Comparison of ENCODE assay signal across 21 mouse cellular contexts in the genomic region with DNA sequence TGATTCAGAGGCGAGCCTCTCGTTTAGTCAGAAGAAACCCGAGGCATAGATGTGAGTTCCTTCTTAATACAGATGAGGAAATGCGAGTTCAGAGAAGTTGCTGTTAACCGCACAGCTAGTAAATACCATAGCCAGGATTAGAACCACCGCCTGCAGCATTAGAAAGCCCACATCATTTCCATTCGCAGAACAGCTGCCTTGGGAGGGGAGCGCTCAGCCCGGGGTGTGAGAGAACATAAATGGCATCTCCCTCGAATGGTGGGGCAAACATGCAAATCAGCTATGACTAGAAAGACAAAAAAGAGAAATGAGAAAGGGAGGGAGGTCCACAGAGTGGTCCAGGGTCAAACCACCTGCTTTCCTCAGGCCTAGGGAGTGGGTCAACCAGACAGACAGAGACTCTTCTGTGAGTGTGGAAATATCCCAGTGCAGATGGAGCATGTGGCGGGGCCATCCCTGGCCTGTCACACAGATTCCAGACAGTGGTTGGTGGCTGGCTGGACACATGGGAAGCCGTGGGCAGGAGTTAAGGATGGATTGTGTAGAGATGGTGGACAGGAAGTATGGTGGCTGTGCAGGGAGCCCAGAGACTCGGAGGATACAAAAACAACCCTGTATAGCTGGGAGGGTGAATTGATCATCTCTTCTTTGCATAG. TPM values are rescaled to one million over a fixed set of nuclear protein-coding genes. Genes with fewer than 3 reads are reported as not detected.
DNase-seq lines count a peak whose midpoint lies in the region; ATAC-seq and TF ChIP-seq lines count a peak whose summit lies in the region.
"Had no signal": no experiment of that assay in that cellular context is flagged by ENCODE, and none has a peak within 500 bp of the region (broad histone marks: within the 10 kb centered on the region; RNA-seq: fewer than 3 reads in every experiment).

No protein-coding gene starts in this region.

- H3K4me2 ChIP-seq in CH12.LX (ENCODE audit: insufficient read depth, low read depth, poor library complexity, severe bottlenecking): peak overlapping the region; percentile 88
- no peak overlapping the region for H3K4me2 ChIP-seq in forebrain, embryonic 15.5 days (replicated peaks)
- H3K4me2 ChIP-seq: embryonic facial prominence, embryonic 13.5 days; liver, embryonic 12.5 days; lung, embryonic 15.5 days; stomach, embryonic 15.5 days had no signal

- no peaks in the 10 kb centered on the region for H3K79me2 ChIP-seq in CH12.LX (replicated peaks; ENCODE audit: control insufficient read depth, extremely low read depth, insufficient read depth, poor library complexity, severe bottlenecking)

- peaks cover 36 to 66% of the 10 kb centered on the region in 2 experiments for H3K4me1 ChIP-seq in CH12.LX (ENCODE audit: control insufficient read depth in 1 of 2, insufficient read depth in 2 of 2)
- H3K4me1 ChIP-seq in spleen, adult 2 months (ENCODE audit: control insufficient read depth, insufficient read depth, insufficient read length): peaks cover 21% of the 10 kb centered on the region; the same call in 1 of the 2 replicates
- no peaks in the 10 kb centered on the region; the same call in 1 of the 2 replicates for H3K4me1 ChIP-seq in forebrain, embryonic 15.5 days
- H3K4me1 ChIP-seq: lung, embryonic 15.5 days; stomach, embryonic 15.5 days had no signal

- peak overlapping the region; percentile 50; the same call in 1 of the 2 replicates for H3K9ac ChIP-seq in CH12.LX (ENCODE audit: insufficient read depth, low read depth)
- H3K9ac ChIP-seq in forebrain, embryonic 15.5 days (replicated peaks): no peak overlapping the region
- H3K9ac ChIP-seq: embryonic facial prominence, embryonic 13.5 days; liver, embryonic 12.5 days; lung, embryonic 15.5 days; stomach, embryonic 15.5 days had no signal

- H3K27ac ChIP-seq in CH12.LX (ENCODE audit: insufficient read depth, low read depth): peak overlapping the region; percentile 100
- peak overlapping the region; percentile 92 for H3K27ac ChIP-seq in spleen, adult 2 months (ENCODE audit: insufficient read depth, low read length)
- no peak overlapping the region for H3K27ac ChIP-seq in forebrain, embryonic 15.5 days (replicated peaks)
- H3K27ac ChIP-seq: embryonic facial prominence, embryonic 13.5 days; hindbrain, embryonic 10.5 days; liver, embryonic 12.5 days; lung, embryonic 15.5 days; stomach, embryonic 15.5 days had no signal

- in situ Hi-C loops in CH12.LX (cut with MboI; ENCODE audit: low pct_ligation_motif_present, low pct_unique_long_range_greater_than_20kb, low sequenced_read_pairs): loop anchor here (5.0 kb wide), 1 partner anchor 36 kb away; no protein-coding TSS in a partner anchor

- peak; percentile 96 for TF ChIP-seq EP300 in CH12.LX (IDR thresholded peaks at IDR 0.05; ENCODE audit: low read length)

- ATAC-seq in CD4-positive, CD25-positive, alpha-beta regulatory T cell, adult 4 months: no peak
- ATAC-seq in megakaryocyte progenitor cell, adult 5-6 weeks (replicated peaks; ENCODE audit: poor library complexity): peak; percentile 51
- ATAC-seq in forebrain, embryonic 15.5 days (replicated peaks): no peak
- ATAC-seq: forebrain, embryonic 14.5 days; inflammation-experienced regulatory T-cells, adult 6 months; liver, embryonic 12.5 days had no signal

- dilution Hi-C loops in CH12.LX (cut with MboI; ENCODE audit: extremely low pct_ligation_motif_present, extremely low pct_unique_long_range_greater_than_20kb, low sequenced_read_pairs): no loop called here

- WGBS in spleen, adult 2 months: 24% methylated on average over 13 of the region's 13 CpGs
- 84% methylated on average over 13 of the region's 13 CpGs for WGBS in forebrain, embryonic 15.5 days

- H3K4me3 ChIP-seq in CH12.LX (replicated peaks in 1 of 3; ENCODE audit: low read depth in 2 of 3, low read length in 2 of 3, poor library complexity in 1 of 3): no peak overlapping the region
- H3K4me3 ChIP-seq in spleen, adult 2 months (ENCODE audit: extremely low read depth, insufficient read depth, insufficient read length): no peak overlapping the region
- no peak overlapping the region for H3K4me3 ChIP-seq in forebrain, embryonic 15.5 days
- H3K4me3 ChIP-seq: embryonic facial prominence, embryonic 13.5 days; hindbrain, embryonic 10.5 days; liver, embryonic 12.5 days; lung, embryonic 15.5 days; stomach, embryonic 15.5 days had no signal

- H3K27me3 ChIP-seq in CH12.LX (replicated peaks): no peaks in the 10 kb centered on the region
- no peaks in the 10 kb centered on the region for H3K27me3 ChIP-seq in spleen, adult 2 months (ENCODE audit: control insufficient read depth, insufficient read depth, low read length)
- no peaks in the 10 kb centered on the region for H3K27me3 ChIP-seq in forebrain, embryonic 15.5 days
- H3K27me3 ChIP-seq: embryonic facial prominence, embryonic 13.5 days; liver, embryonic 12.5 days; lung, embryonic 15.5 days; stomach, embryonic 15.5 days had no signal

- no peak for TF ChIP-seq CTCF in CH12.LX (conservative IDR thresholded peaks at IDR 0.05 in 1 of 2, IDR thresholded peaks at IDR 0.05 in 1 of 2; ENCODE audit: low read depth in 2 of 2, low read length in 2 of 2)
- no peak for TF ChIP-seq CTCF in spleen, adult 2 months (IDR thresholded peaks at IDR 0.05; ENCODE audit: extremely low read depth, insufficient read depth, insufficient read length, insufficient replicate concordance)

- H3K9me3 ChIP-seq in CH12.LX (replicated peaks; ENCODE audit: low read length): peaks cover 4% of the 10 kb centered on the region
- H3K9me3 ChIP-seq in forebrain, embryonic 15.5 days: no peaks in the 10 kb centered on the region
- H3K9me3 ChIP-seq: embryonic facial prominence, embryonic 13.5 days; hindbrain, embryonic 10.5 days; liver, embryonic 12.5 days; lung, embryonic 15.5 days; stomach, embryonic 15.5 days had no signal

- DNase-seq in CD4-positive, CD25-positive, alpha-beta regulatory T cell, adult 2 months (ENCODE audit: low read depth, low spot score): peak; percentile 9
- peak; percentile 99 for DNase-seq in CH12.LX (ENCODE audit: extremely low read depth)
- DNase-seq in spleen, adult 2 months (ENCODE audit: low read depth in 1 of 2, low spot score in 2 of 2): peak; percentile 44 to 64
- DNase-seq in cerebellum, postnatal 14 days: no peak
- no peak for DNase-seq in right cerebral cortex, postnatal 25 days
- DNase-seq: cerebellum, adult 9-11 months; gastrocnemius, postnatal 25 days; kidney, adult 8-10 months; kidney, postnatal 4 days; right cerebral cortex, adult 18-20 months had no signal

- peak; percentile 51 for TF ChIP-seq POLR2A in CH12.LX (IDR thresholded peaks at IDR 0.05; ENCODE audit: low read depth, low read length)
- no peak for TF ChIP-seq POLR2A in spleen, adult 2 months (IDR thresholded peaks at IDR 0.05; ENCODE audit: low read depth, low read length)

- no peaks in the 10 kb centered on the region for H3K36me3 ChIP-seq in CH12.LX (replicated peaks in 1 of 2; ENCODE audit: control insufficient read depth in 1 of 2, insufficient read depth in 1 of 2, low read length in 1 of 2)
- H3K36me3 ChIP-seq in spleen, adult 2 months (ENCODE audit: control insufficient read depth, insufficient read depth, low read length): no peaks in the 10 kb centered on the region
- H3K36me3 ChIP-seq in forebrain, embryonic 15.5 days: no peaks in the 10 kb centered on the region
- H3K36me3 ChIP-seq: embryonic facial prominence, embryonic 13.5 days; hindbrain, embryonic 10.5 days; liver, embryonic 12.5 days; lung, embryonic 15.5 days; stomach, embryonic 15.5 days had no signal

- TF ChIP-seq RAD21 in CH12.LX (IDR thresholded peaks at IDR 0.05; ENCODE audit: low read depth, low read length): peak; percentile 14

TF ChIP-seq in CH12.LX, 34 proteins besides CTCF, POLR2A, EP300 and RAD21 (continues in another document):
- peak; percentile 60 for TF ChIP-seq JUN (IDR thresholded peaks at IDR 0.05; ENCODE audit: insufficient read depth, low read depth, low read length)
- peak; percentile 96 for TF ChIP-seq ETS1 (conservative IDR thresholded peaks at IDR 0.05; ENCODE audit: low read depth, low read length)
- TF ChIP-seq E2F4 (IDR thresholded peaks at IDR 0.05; ENCODE audit: insufficient replicate concordance, low read depth, low read length): no peak; the same call in 1 of the 2 replicates
- no peak for TF ChIP-seq GABPA (IDR thresholded peaks at IDR 0.05; ENCODE audit: insufficient replicate concordance, low read depth, low read length)
- TF ChIP-seq CHD1 (IDR thresholded peaks at IDR 0.05; ENCODE audit: low read depth, low read length): no peak
- TF ChIP-seq MAFK (IDR thresholded peaks at IDR 0.05; ENCODE audit: insufficient replicate concordance, low read length): peak; percentile 88
- TF ChIP-seq KAT2A (IDR thresholded peaks at IDR 0.05; ENCODE audit: insufficient replicate concordance, low read length): 0 out of 2 replicates have a peak, but pooled peaks have one; percentile 25
- TF ChIP-seq MAZ (IDR thresholded peaks at IDR 0.05; ENCODE audit: low read depth, low read length): peak; percentile 96
- peak; percentile 98 for TF ChIP-seq MEF2A (IDR thresholded peaks at IDR 0.05; ENCODE audit: borderline replicate concordance, low read depth, low read length)
- TF ChIP-seq ZNF384 (IDR thresholded peaks at IDR 0.05; ENCODE audit: low read depth, low read length): peak; percentile 71
- TF ChIP-seq NRF1 (IDR thresholded peaks at IDR 0.05; ENCODE audit: low read depth, low read length): 0 out of 2 replicates have a peak, but pooled peaks have one; percentile 40
- peak; percentile 31; the same call in 1 of the 2 replicates for TF ChIP-seq SMC3 (IDR thresholded peaks at IDR 0.05; ENCODE audit: low read depth, low read length)
- no peak for TF ChIP-seq UBTF (IDR thresholded peaks at IDR 0.05; ENCODE audit: low read depth, low read length)

RNA-seq across cellular contexts. Expression of a gene that starts 28.1 kb away (rescaled TPM):
- polyA plus RNA-seq in CD4-positive, CD25-positive, alpha-beta regulatory T cell, adult 4 months (2017; shearing (Covaris generic)): under 1 TPM; 0.22 to 0.26 TPM
- total RNA-seq in CH12.LX (2012; rRNA removed): 12.6 and 19.1 TPM in 2 replicates
- total RNA-seq in CH12.LX (2014; rRNA removed): 11.9 and 12.5 TPM in 2 replicates
- 105 and 110 TPM in 2 replicates for polyA plus RNA-seq in CH12.LX (2012; ENCODE audit: insufficient read length, low read depth)
- total RNA-seq in megakaryocyte progenitor cell, adult 5-6 weeks (2015): 0.02 TPM in 1 of 2 replicates, not detected in the other
- total RNA-seq in megakaryocyte progenitor cell, adult 5-6 weeks (2017): 0.12 TPM in 1 of 2 replicates, not detected in the other
- polyA plus RNA-seq in spleen, adult 2 months (2012; rRNA removed): 5.8 and 8.1 TPM in 2 replicates
- polyA plus RNA-seq in forebrain, embryonic 15.5 days (2015; fragmentation: Nextera tagmentation; extraction: Ambion mirVana): 2.5 and 2.9 TPM in 2 replicates

RNA-seq across cellular contexts. Expression of a gene that starts 37.9 kb away (rescaled TPM):
- not detected for polyA plus RNA-seq in CD4-positive, CD25-positive, alpha-beta regulatory T cell, adult 4 months (2017; shearing (Covaris generic))
- total RNA-seq in CH12.LX (2012; rRNA removed): 0.13 and 0.17 TPM in 2 replicates
- total RNA-seq in CH12.LX (2014; rRNA removed): 0.04 and 0.08 TPM in 2 replicates
- polyA plus RNA-seq in CH12.LX (2012; ENCODE audit: insufficient read length, low read depth): 0.14 and 0.22 TPM in 2 replicates
- total RNA-seq in megakaryocyte progenitor cell, adult 5-6 weeks (2015): not detected in 2 replicates
- total RNA-seq in megakaryocyte progenitor cell, adult 5-6 weeks (2017): not detected in 2 replicates
- polyA plus RNA-seq in spleen, adult 2 months (2012; rRNA removed): 2.0 TPM in 2 replicates
- polyA plus RNA-seq in forebrain, embryonic 15.5 days (2015; fragmentation: Nextera tagmentation; extraction: Ambion mirVana): 1.9 and 2.3 TPM in 2 replicates
- total RNA-seq: megakaryocyte-erythroid progenitor cell, adult 5-6 weeks had no signal

Comparison
In these comparisons a context has a peak if more than half of its experiments do, and no peak if none do; other contexts are left out.
1. DNase-seq: peak in CD4-positive, CD25-positive, alpha-beta regulatory T cell, adult 2 months (single experiment), CH12.LX (single experiment) and spleen, adult 2 months (2 of 2); none in cerebellum, postnatal 14 days (0 of 2) and right cerebral cortex, postnatal 25 days (single experiment).
2. RNA of a gene that starts 28.1 kb away (polyA plus RNA-seq): 105 to 110 TPM in CH12.LX; 5.8 to 8.1 TPM in spleen, adult 2 months, 2.5 to 2.9 TPM in forebrain, embryonic 15.5 days and 0.22 to 0.26 TPM in CD4-positive, CD25-positive, alpha-beta regulatory T cell, adult 4 months; every median in the first group is over 10 times any median in the second.